Mouse (Mus musculus) liver, adult 2 months (tissue): ENCODE results near the gene Sumo3.

Experiments used
- CTCF ChIP-seq: fragments of 200-500 bp; IDR thresholded peaks from 2 replicates; pipeline ENCODE4 v1.5.1; 2011; ENCODE audit warnings: low read depth, low read length, control low read depth
- POLR2A ChIP-seq: fragments of 200-500 bp; IDR thresholded peaks from 2 replicates; pipeline ENCODE4 v1.6.1; 2011; ENCODE audit warnings: low read length, control low read depth; ENCODE audit not compliant: insufficient read depth; ENCODE audit errors: extremely low read depth

DNA sequence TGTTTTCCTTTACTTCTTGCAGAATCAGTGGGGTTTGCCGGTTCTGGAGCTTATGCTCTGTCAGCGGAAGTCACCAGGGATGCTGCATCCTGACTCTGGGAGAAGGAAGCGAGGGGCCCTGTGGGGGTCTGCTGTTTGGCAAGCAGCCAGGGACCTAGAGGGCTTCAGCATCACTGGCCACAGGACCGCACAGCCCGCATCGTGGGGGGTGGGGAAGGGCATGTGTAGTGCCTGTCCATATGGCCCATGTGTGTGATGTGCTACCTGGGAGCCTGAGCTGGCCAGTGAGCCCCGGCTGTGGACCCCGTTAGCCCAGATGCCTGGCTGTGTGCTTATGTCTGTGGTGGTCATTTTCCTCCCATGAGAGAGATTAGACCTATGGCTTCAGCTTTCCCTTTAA lies 16.1 kb upstream of the Sumo3 start:
- TF ChIP-seq CTCF (no peak), POLR2A (no peak)
